Mouse (Mus musculus): ENCODE data around the gene Slc45a1. TPM values are rescaled to one million over a fixed set of nuclear protein-coding genes. Genes with fewer than 3 reads are reported as not detected.

Slc45a1 gene
- polyA plus RNA-seq, 1 experiment from 2014 or later: 43.4 TPM

GRCm38 (mm10) chr4:150583777-150584135 lies 68.2 kb downstream of the Slc45a1 start:
- Histone ChIP-seq H3K9me3 (no peaks in the 10 kb centered on the region), H3K36me3 (no peaks in the 10 kb centered on the region), H3K4me2 (peak overlapping the region; percentile 6; the same call in 1 of the 2 replicates), H3K9ac (peak overlapping the region; percentile 17; the same call in 1 of the 2 replicates), H3K4me1 (replicated peaks) (peaks cover 58% of the 10 kb centered on the region), H3K4me3 (no peak overlapping the region), H3K27ac (replicated peaks) (peak overlapping the region; percentile 75), H3K27me3 (no peaks in the 10 kb centered on the region)
- WGBS: 53% methylated on average over 3 of the region's 3 CpGs
- ATAC-seq (ENCODE audit: low FRiP score, low read depth): 0 out of 2 replicates have a peak, but pooled peaks have one; percentile 28

- Histone ChIP-seq H3K4me1 (replicated peaks) (peaks cover 56% of the 10 kb centered on the region), H3K27ac (replicated peaks) (peak overlapping the region; percentile 75), H3K27me3 (no peaks in the 10 kb centered on the region), H3K4me3 (no peak overlapping the region), H3K9ac (no peak overlapping the region), H3K9me3 (no peaks in the 10 kb centered on the region), H3K36me3 (no peaks in the 10 kb centered on the region), H3K4me2 (peak overlapping the region; percentile 6; the same call in 1 of the 2 replicates)
- 23% methylated on average over 13 of the region's 13 CpGs for WGBS
- peak; percentile 63; the same call in 1 of the 2 replicates for ATAC-seq (ENCODE audit: low FRiP score, low read depth)
Measured at GRCm38 (mm10) chr4:150582966-150583776, 68.8 kb downstream of the Slc45a1 start.

- Histone ChIP-seq H3K4me2 (no peak overlapping the region), H3K9ac (no peak overlapping the region), H3K27ac (replicated peaks) (peak overlapping the region; percentile 75), H3K4me1 (replicated peaks) (peaks cover 46% of the 10 kb centered on the region), H3K27me3 (no peaks in the 10 kb centered on the region), H3K36me3 (no peaks in the 10 kb centered on the region), H3K9me3 (no peaks in the 10 kb centered on the region), H3K4me3 (no peak overlapping the region)
- 69% methylated on average over 10 of the region's 10 CpGs for WGBS
- ATAC-seq (ENCODE audit: low FRiP score, low read depth): no peak
Measured at GRCm38 (mm10) chr4:150581931-150582723, 69.8 kb downstream of the Slc45a1 start.

Other genes starting within 250 kb of the Slc45a1 start
- gene Errfi1, start 201.7 kb upstream of the Slc45a1 start, polyA plus RNA-seq (2015; fragmentation: Nextera tagmentation; extraction: Ambion mirVana): 29.0 and 31.7 TPM in 2 replicates